Mouse (Mus musculus): ENCODE data around the gene Prl7b1. TPM values are rescaled to one million over a fixed set of nuclear protein-coding genes. Genes with fewer than 3 reads are reported as not detected.

The Prl7b1 gene
- not detected for total RNA-seq (2021)
- long read RNA-seq, experiment 1 = 0 reads
- long read RNA-seq, experiment 2 = 0 reads

GRCm38 (mm10) chr13:27610482-27610881 is at the start of gene Prl7b1:
Gene Prl7b1, minus strand, starts transcription at chr13:27610582.
- no peak for DNase-seq (ENCODE audit: low spot score)

- no peak for DNase-seq (ENCODE audit: low spot score)
Observed at GRCm38 (mm10) chr13:27642393-27642792, 32.0 kb upstream of the Prl7b1 start, which contains the start of gene Prl7a1. Gene Prl7a1, minus strand, starts transcription at chr13:27642493.

DNA sequence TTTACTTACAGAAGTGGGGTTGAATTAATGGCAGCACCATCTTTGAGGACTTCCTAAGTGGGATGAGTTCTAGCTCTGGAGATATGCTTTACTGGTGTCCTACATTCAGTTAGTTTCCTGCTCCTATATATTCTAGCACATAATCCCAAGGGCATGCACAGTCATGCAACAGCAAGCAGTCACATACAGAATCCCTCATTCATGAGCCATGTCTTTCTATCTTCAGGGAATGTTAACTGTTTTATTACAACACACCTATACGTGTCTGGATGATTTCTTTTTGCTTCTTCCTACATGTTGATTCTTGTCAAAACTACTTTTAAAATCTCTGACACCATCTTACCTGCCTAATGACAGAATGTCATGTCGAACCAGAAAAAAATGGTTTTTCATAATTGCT is 28.3 kb downstream of the Prl7b1 start, which contains the start of gene Prl8a1:
Prl8a1 (minus strand) TSS at position 101 of the 400 bp plus-strand sequence.
- DNase-seq (ENCODE audit: low spot score) = no peak

DNA sequence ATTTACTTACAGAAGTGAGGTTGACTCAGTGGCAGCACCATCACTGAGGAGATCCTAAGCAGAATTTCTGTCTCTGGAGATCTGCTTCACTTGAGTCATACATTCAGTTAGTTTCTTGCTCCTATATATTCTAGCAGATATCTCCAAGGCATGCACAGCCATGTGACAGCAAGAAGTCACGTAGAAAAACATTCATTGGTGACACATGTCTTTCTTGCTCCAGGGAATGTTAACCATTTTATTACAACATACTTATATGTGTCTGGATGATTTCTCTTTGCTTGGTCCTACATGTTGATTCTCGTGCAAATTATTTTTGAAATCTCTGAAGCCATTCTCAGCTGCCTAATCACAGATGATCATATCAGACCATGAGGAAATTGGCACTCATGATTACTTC is 45.9 kb downstream of the Prl7b1 start, which contains the start of gene Prl8a9:
Prl8a9 (minus strand) TSS at position 101 of the 400 bp plus-strand sequence.
- no peak for DNase-seq (ENCODE audit: low spot score)

GRCm38 (mm10) chr13:27553336-27553735 is 57.0 kb downstream of the Prl7b1 start:
- no peak for DNase-seq (ENCODE audit: low spot score)

Other genes starting within 250 kb of the Prl7b1 start
- not detected for gene Prl2b1, start 219.7 kb downstream of the Prl7b1 start, total RNA-seq (2021)
- not detected for gene Prl8a6, start 171.9 kb downstream of the Prl7b1 start, total RNA-seq (2021)
- not detected for gene Prl8a8, start 97.4 kb downstream of the Prl7b1 start, total RNA-seq (2021)
- not detected for gene Prl8a9, start 46.0 kb downstream of the Prl7b1 start, total RNA-seq (2021)
- gene Prl8a1, start 28.4 kb downstream of the Prl7b1 start, total RNA-seq (2021) = not detected
- not detected for gene Prl7a1, start 31.9 kb upstream of the Prl7b1 start, total RNA-seq (2021)
- not detected for gene Prl7a2, start 57.5 kb upstream of the Prl7b1 start, total RNA-seq (2021)
- not detected for gene Prl7d1, start 106.2 kb upstream of the Prl7b1 start, total RNA-seq (2021)
- gene Prl7c1, start 170.2 kb upstream of the Prl7b1 start, total RNA-seq (2021) = not detected
- not detected for gene Prl2a1, start 191.1 kb upstream of the Prl7b1 start, total RNA-seq (2021)
- not detected for gene Prl2c1, start 238.8 kb upstream of the Prl7b1 start, total RNA-seq (2021)

Measured in gastrocnemius, adult 18-20 months (tissue).